Mouse (Mus musculus) midbrain, embryonic 16.5 days (tissue): ENCODE measurements around the gene Qsox2. TPM values are rescaled to one million over a fixed set of nuclear protein-coding genes. Genes with fewer than 3 reads are reported as not detected.

Experiments
- ATAC-seq: fragments of 200-750 bp; cut with Nextera tagmentation; 2 replicates; pipeline ENCODE4 v1.8.0; 2017; ENCODE audit warnings: moderate TSS enrichment
- H3K27ac ChIP-seq: fragments of 300-500 bp; sonication (generic); 2 replicates; pipeline ENCODE4 v1.5.1; 2014; ENCODE audit warnings: mild to moderate bottlenecking, low read length, mixed read lengths
- H3K27me3 ChIP-seq: fragments of 300-500 bp; sonication (generic); 2 replicates; pipeline ENCODE4 v1.6.1; 2014; ENCODE audit warnings: low read depth, low read length, mixed read lengths; ENCODE audit not compliant: control insufficient read depth, insufficient read depth
- H3K36me3 ChIP-seq: fragments of 300-500 bp; sonication (generic); 2 replicates; pipeline ENCODE4 v1.6.1; 2014; ENCODE audit warnings: mild to moderate bottlenecking, low read length, moderate library complexity, mixed read lengths; ENCODE audit not compliant: control insufficient read depth, insufficient read depth
- H3K4me1 ChIP-seq: fragments of 300-500 bp; sonication (generic); 2 replicates; pipeline ENCODE4 v1.6.1; 2014; ENCODE audit warnings: mild to moderate bottlenecking, low read length, mixed read lengths; ENCODE audit not compliant: control insufficient read depth, insufficient read depth
- H3K4me2 ChIP-seq: fragments of 300-500 bp; sonication (generic); 2 replicates; pipeline ENCODE4 v1.6.1; 2014; ENCODE audit warnings: mild to moderate bottlenecking, low read length, mixed read lengths
- H3K4me3 ChIP-seq: fragments of 300-500 bp; sonication (generic); 2 replicates; pipeline ENCODE4 v1.5.1; 2014; ENCODE audit warnings: low read depth, mild to moderate bottlenecking, low read length, moderate library complexity, mixed read lengths
- H3K9ac ChIP-seq: fragments of 300-500 bp; sonication (generic); 2 replicates; pipeline ENCODE4 v1.6.1; 2014; ENCODE audit warnings: low read depth, low read length, mixed read lengths
- H3K9me3 ChIP-seq: fragments of 300-500 bp; sonication (generic); replicated peaks from 2 replicates; pipeline ENCODE4 v1.6.1; 2014; ENCODE audit warnings: mild to moderate bottlenecking, low read length, mixed read lengths; ENCODE audit not compliant: control insufficient read depth, poor library complexity, severe bottlenecking
- WGBS: fragments of 180-500 bp; shearing (Covaris S2); extraction: QIAGEN DNeasy Blood & Tissue Kit; methylation state at CpG from one replicate; pipeline ENCODE4 v1.1.7; 2014; 5-methylcytosine and 5-hydroxymethylcytosine counted together
- polyA plus RNA-seq: library from polyadenylated mRNA; unstranded; fragments of >200 nt; fragmentation: Nextera tagmentation; extraction: Ambion mirVana; gene quantifications from 2 replicates; pipeline ENCODE4 v1.2.1, GENCODE M21; 2015

The Qsox2 gene
- 17.2 and 18.4 TPM in 2 replicates for polyA plus RNA-seq

DNA sequence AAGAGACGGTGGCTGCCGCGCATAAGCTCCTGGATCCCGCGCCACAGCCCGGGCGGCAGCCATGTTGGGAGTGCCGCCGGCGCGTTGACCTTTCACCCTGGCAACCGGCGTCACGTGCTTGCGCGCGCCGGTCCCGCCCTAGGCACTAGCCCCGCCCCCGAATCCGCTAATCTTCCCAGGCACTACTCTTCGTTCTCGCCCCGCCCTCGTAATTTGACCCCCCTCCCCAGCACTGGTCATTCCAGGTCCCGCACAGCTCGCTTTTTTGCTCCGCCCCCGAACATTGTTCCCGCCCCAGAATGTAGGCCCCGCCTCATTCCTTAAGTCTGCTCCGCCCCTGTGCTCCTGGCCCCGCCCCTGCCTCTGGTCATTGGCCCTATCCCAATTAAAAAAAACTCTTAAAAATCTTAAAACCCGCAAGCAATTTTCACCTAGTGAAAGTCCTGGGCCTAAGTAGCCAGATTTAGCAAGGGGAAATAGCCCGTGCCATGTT lies at the start of gene Qsox2:
Qsox2 (minus strand) TSS at position 236 of the 493 bp plus-strand sequence.
- Histone ChIP-seq H3K4me1 (peaks cover 9% of the 10 kb centered on the region), H3K4me3 (peak within 1 kb of the TSS; percentile 92), H3K27me3 (no peaks in the 10 kb centered on the region), H3K36me3 (no peaks in the 10 kb centered on the region), H3K9ac (peak within 1 kb of the TSS; percentile 97), H3K27ac (peak within 1 kb of the TSS; percentile 87), H3K4me2 (peak within 1 kb of the TSS; percentile 95), H3K9me3 (no peaks in the 10 kb centered on the region)
- WGBS = 1% methylated on average over 34 of the region's 36 CpGs
- peak; percentile 80 for ATAC-seq

GRCm38 (mm10) chr2:26286391-26286790 lies 49.1 kb upstream of the Qsox2 start:
- Histone ChIP-seq H3K4me1 (no peaks in the 10 kb centered on the region), H3K36me3 (no peaks in the 10 kb centered on the region), H3K9ac (no peak overlapping the region), H3K27me3 (no peaks in the 10 kb centered on the region), H3K9me3 (no peaks in the 10 kb centered on the region), H3K4me3 (no peak overlapping the region), H3K4me2 (no peak overlapping the region), H3K27ac (no peak overlapping the region)
- no peak for ATAC-seq
- WGBS = 86% methylated on average over 7 of the region's 7 CpGs

- WGBS = 60% methylated on average over 7 of the region's 7 CpGs
- Histone ChIP-seq H3K4me3 (no peak overlapping the region), H3K27ac (peak overlapping the region; percentile 7; the same call in 1 of the 2 replicates), H3K27me3 (no peaks in the 10 kb centered on the region), H3K4me2 (no peak overlapping the region), H3K4me1 (no peaks in the 10 kb centered on the region), H3K9me3 (no peaks in the 10 kb centered on the region), H3K9ac (no peak overlapping the region), H3K36me3 (no peaks in the 10 kb centered on the region)
- ATAC-seq = no peak
These were observed 48.5 kb upstream of the Qsox2 start for GRCm38 (mm10) chr2:26285804-26286203.

GRCm38 (mm10) chr2:26280594-26280993 lies 43.3 kb upstream of the Qsox2 start:
- H3K4me2 ChIP-seq = no peak overlapping the region
- ATAC-seq = no peak

DNA sequence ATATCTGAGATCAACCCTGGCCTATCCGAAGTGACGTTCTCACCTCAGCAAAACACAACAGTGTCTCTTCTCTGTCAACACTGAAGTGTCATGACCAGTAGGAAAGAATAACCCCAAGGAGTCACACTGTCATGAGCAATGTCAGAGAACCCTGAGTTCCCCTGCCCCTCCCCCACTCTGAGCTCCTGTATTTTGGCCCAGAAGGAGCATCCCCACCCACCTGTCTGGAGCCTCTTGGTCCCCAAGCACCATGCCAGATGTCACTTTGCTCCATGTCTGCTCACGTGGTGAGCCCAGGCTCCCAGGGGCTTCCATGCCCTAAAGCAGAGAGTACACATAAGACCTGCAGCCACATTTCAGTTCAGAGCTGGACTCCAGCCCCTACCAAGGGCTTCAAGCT lies 42.4 kb upstream of the Qsox2 start:
- Histone ChIP-seq H3K4me1 (no peaks in the 10 kb centered on the region), H3K9me3 (no peaks in the 10 kb centered on the region), H3K4me3 (no peak overlapping the region), H3K4me2 (no peak overlapping the region), H3K9ac (no peak overlapping the region), H3K27me3 (no peaks in the 10 kb centered on the region), H3K36me3 (no peaks in the 10 kb centered on the region), H3K27ac (no peak overlapping the region)
- no peak for ATAC-seq
- WGBS = 76% methylated on average over 3 of the region's 3 CpGs

More at GRCm38 (mm10) chr2:26280594-26280993, 43.3 kb upstream of the Qsox2 start:
- no peaks in the 10 kb centered on the region for H3K4me1 ChIP-seq
- H3K27me3 ChIP-seq = no peaks in the 10 kb centered on the region
- no peak overlapping the region for H3K4me3 ChIP-seq
- no peak overlapping the region for H3K9ac ChIP-seq
- 78% methylated on average over 11 of the region's 11 CpGs for WGBS
- no peak overlapping the region for H3K27ac ChIP-seq
- no peaks in the 10 kb centered on the region for H3K9me3 ChIP-seq
- H3K36me3 ChIP-seq = no peaks in the 10 kb centered on the region

DNA sequence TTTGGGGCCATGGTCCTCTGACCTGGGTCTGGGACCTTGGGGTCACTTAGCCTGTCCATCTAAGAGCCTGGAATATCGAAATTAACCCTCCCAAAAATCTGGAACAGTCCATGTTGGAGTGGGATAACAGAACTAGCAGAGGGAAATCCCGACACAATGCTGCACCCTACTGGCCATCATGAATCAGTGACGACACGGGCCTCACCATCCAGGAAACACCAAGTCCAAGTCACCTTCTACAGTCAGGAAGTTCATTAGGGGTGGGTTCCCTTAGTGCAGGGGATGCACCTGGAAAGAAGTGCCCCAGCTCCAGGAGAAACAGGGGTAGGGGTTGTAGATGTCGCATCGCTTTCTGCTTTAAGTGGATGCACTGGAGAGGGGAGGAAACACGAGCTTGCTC lies 36.3 kb upstream of the Qsox2 start:
- H3K27ac ChIP-seq = no peak overlapping the region
- H3K4me2 ChIP-seq = no peak overlapping the region
- no peaks in the 10 kb centered on the region for H3K36me3 ChIP-seq
- H3K4me1 ChIP-seq = no peaks in the 10 kb centered on the region
- H3K9me3 ChIP-seq = no peaks in the 10 kb centered on the region
- no peak for ATAC-seq
- no peak overlapping the region for H3K4me3 ChIP-seq
- no peaks in the 10 kb centered on the region for H3K27me3 ChIP-seq
- WGBS = 16% methylated on average over 7 of the region's 7 CpGs
- H3K9ac ChIP-seq = no peak overlapping the region

- no peaks in the 10 kb centered on the region for H3K36me3 ChIP-seq
- no peaks in the 10 kb centered on the region for H3K27me3 ChIP-seq
- WGBS = 57% methylated on average over 3 of the region's 3 CpGs
- no peak overlapping the region for H3K9ac ChIP-seq
- H3K4me1 ChIP-seq = no peaks in the 10 kb centered on the region
- no peak overlapping the region for H3K4me2 ChIP-seq
- no peak for ATAC-seq
- no peak overlapping the region for H3K4me3 ChIP-seq
- no peak overlapping the region for H3K27ac ChIP-seq
- H3K9me3 ChIP-seq = no peaks in the 10 kb centered on the region
These were observed 30.9 kb upstream of the Qsox2 start for GRCm38 (mm10) chr2:26268216-26268615.

DNA sequence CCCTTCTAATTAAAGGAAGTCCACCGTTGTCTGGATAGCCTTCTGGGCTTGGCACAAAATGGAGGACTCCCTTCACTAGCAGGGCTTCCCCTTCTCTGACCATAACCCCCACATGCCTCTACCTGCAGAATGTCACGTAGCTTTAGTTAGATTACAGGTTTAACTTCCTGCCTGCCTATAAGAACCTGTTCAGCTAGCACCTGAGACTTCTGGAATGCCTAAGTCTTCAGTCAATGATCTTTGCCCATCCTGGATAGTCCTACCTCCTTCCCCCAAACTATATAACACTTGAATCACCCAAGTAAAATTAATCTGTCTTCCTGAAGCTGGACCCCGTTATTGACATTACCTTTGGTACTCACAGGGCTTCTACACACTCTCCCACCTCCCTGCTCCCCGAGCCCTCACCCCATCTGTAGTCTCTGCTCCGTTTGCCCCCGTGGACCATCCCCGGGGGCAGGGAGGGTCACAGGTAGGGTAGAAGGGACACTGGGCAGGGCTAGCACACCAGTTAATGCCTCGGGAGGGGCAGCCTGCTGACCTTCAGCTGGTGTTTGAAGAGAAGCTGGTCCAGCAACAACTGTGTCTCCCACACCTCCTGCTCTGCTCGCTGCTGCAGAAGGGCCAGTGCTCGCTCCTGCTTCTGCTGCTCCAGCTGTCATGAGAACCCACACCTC lies 28.9 kb upstream of the Qsox2 start:
- no peaks in the 10 kb centered on the region for H3K27me3 ChIP-seq
- no peak overlapping the region for H3K4me3 ChIP-seq
- no peaks in the 10 kb centered on the region for H3K9me3 ChIP-seq
- no peak for ATAC-seq
- no peak overlapping the region for H3K4me2 ChIP-seq
- H3K27ac ChIP-seq = no peak overlapping the region
- 92% methylated on average over 9 of the region's 10 CpGs for WGBS
- H3K36me3 ChIP-seq = no peaks in the 10 kb centered on the region
- no peak overlapping the region for H3K9ac ChIP-seq
- H3K4me1 ChIP-seq = no peaks in the 10 kb centered on the region

DNA sequence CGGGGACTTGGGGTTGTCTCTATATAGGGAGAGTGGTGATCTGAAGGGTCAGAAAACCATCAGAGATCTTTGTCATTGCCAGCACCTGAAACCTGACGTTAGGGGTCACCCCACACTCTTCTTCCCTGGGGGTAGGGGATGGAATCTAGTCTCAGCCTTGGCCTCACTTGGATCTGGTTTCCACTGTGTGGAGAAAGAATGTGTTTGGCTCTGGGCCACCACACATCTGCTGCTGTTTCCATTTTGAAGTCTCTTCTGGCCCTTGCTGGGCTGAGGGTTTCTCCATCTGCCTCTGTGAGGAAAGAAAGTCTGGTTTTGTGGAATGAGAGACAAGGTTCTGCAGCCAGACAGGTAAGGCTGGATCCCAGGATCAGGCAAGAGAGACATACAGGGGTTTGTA lies 27.8 kb upstream of the Qsox2 start:
- WGBS = 82% methylated on average over 2 of the region's 2 CpGs
- Histone ChIP-seq H3K9me3 (no peaks in the 10 kb centered on the region), H3K9ac (no peak overlapping the region), H3K4me3 (no peak overlapping the region), H3K4me1 (no peaks in the 10 kb centered on the region), H3K27me3 (no peaks in the 10 kb centered on the region), H3K4me2 (no peak overlapping the region), H3K27ac (no peak overlapping the region), H3K36me3 (no peaks in the 10 kb centered on the region)
- ATAC-seq = no peak
